Mouse (Mus musculus): Measurements from ENCODE around the gene Ccdc116.

- no peak for TF ChIP-seq CTCF (IDR thresholded peaks at IDR 0.05; ENCODE audit: low read depth)
- TF ChIP-seq EP300 (IDR thresholded peaks at IDR 0.05; ENCODE audit: low read depth): no peak
Measured at GRCm38 (mm10) chr16:17131191-17132088, 15.6 kb downstream of the Ccdc116 start.
